Mouse (Mus musculus) intestine, postnatal 0 days (tissue): ENCODE data around the gene Col19a1. TPM values are rescaled to one million over a fixed set of nuclear protein-coding genes. Genes with fewer than 3 reads are reported as not detected.

Experiments
- ATAC-seq: fragments of 200-750 bp; cut with Nextera tagmentation; 2 replicates; pipeline ENCODE4 v1.8.0; 2017; ENCODE audit warnings: mild to moderate bottlenecking, moderate TSS enrichment, moderate library complexity
- H3K27ac ChIP-seq: fragments of 300-500 bp; sonication (generic); 2 replicates; pipeline ENCODE4 v1.5.1; 2014; ENCODE audit warnings: mild to moderate bottlenecking, low read depth, low read length, moderate library complexity
- H3K27me3 ChIP-seq: fragments of 300-500 bp; sonication (generic); replicated peaks from 2 replicates; pipeline ENCODE4 v1.6.1; 2014; ENCODE audit warnings: low read length, mixed read lengths; ENCODE audit not compliant: control insufficient read depth, insufficient read depth
- H3K36me3 ChIP-seq: fragments of 300-500 bp; sonication (generic); 2 replicates; pipeline ENCODE4 v1.6.1; 2014; ENCODE audit warnings: mild to moderate bottlenecking, moderate library complexity; ENCODE audit not compliant: control insufficient read depth, insufficient read depth
- H3K4me1 ChIP-seq: fragments of 300-500 bp; sonication (generic); replicated peaks from 2 replicates; pipeline ENCODE4 v1.6.1; 2014; ENCODE audit warnings: antibody characterized with exemption, low read length, mixed read lengths; ENCODE audit not compliant: control insufficient read depth, insufficient read depth
- H3K4me2 ChIP-seq: fragments of 300-500 bp; sonication (generic); replicated peaks from 2 replicates; pipeline ENCODE4 v1.6.1; 2014; ENCODE audit warnings: low read depth, mild to moderate bottlenecking, moderate library complexity
- H3K4me3 ChIP-seq: fragments of 300-500 bp; sonication (generic); 2 replicates; pipeline ENCODE4 v1.5.1; 2014; ENCODE audit warnings: low read depth, low read length
- H3K9ac ChIP-seq: fragments of 300-500 bp; sonication (generic); 2 replicates; pipeline ENCODE4 v1.6.1; 2014; ENCODE audit warnings: mild to moderate bottlenecking, low read depth, low read length
- H3K9me3 ChIP-seq: fragments of 300-500 bp; sonication (generic); 2 replicates; pipeline ENCODE4 v1.6.1; 2016; ENCODE audit warnings: mixed run types; ENCODE audit not compliant: control insufficient read depth
- CTCF ChIP-seq: sonication (generic); IDR thresholded peaks from 2 replicates; pipeline ENCODE4 v1.5.1; 2016; ENCODE audit warnings: low read depth, mild to moderate bottlenecking, control low read depth, antibody characterized with exemption, moderate library complexity
- WGBS: fragments of 180-500 bp; shearing (Covaris S2); extraction: QIAGEN DNeasy Blood & Tissue Kit; methylation state at CpG from one replicate; pipeline ENCODE4 v1.1.7; 2014; 5-methylcytosine and 5-hydroxymethylcytosine counted together
- polyA plus RNA-seq: library from polyadenylated mRNA; unstranded; fragments of >200 nt; fragmentation: Nextera tagmentation; extraction: Ambion mirVana; gene quantifications from 2 replicates; pipeline ENCODE4 v1.2.1, GENCODE M21; 2015

Col19a1 gene
- polyA plus RNA-seq, 1 experiment from 2014 or later, result 0.38 TPM

DNA sequence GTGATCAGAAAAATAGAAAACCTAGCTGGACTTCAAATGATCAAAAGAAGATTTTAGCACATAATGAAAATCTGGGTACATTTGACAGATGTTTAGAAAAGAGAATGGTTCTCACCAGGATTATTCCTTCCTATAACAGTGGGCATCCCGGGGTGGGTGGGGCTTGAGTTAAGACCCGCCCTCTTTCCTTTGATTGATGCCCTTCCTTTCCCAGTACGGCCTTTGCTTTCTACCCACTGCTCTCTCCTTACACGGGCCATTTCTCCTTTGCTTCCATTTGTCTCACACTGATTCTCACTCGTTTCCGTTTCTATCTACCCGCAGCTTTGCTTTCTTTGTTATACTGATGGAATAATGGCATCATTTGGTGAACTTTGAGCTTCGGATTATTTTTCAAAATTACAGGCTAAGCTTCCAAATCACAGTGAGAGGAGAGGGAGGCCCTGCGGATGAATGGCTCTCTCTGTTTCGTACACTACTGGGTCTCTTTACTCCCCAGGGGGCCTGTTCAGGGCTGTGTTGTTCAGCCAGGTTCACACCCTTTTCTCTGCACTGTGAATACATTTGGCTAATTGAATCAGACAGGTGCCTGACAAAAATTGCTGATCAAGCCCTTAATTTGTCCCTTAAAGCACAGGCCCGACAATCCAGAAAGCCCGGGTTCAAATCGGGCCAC, 341.4 kb downstream of the Col19a1 start:
- Histone ChIP-seq H3K4me2 (no peak overlapping the region), H3K9me3 (no peaks in the 10 kb centered on the region), H3K27ac (no peak overlapping the region), H3K4me3 (no peak overlapping the region), H3K9ac (no peak overlapping the region), H3K27me3 (no peaks in the 10 kb centered on the region), H3K4me1 (no peaks in the 10 kb centered on the region), H3K36me3 (no peaks in the 10 kb centered on the region)
- WGBS, result 77% methylated on average over 13 of the region's 13 CpGs
- ATAC-seq, result no peak
- TF ChIP-seq CTCF, result no peak

DNA sequence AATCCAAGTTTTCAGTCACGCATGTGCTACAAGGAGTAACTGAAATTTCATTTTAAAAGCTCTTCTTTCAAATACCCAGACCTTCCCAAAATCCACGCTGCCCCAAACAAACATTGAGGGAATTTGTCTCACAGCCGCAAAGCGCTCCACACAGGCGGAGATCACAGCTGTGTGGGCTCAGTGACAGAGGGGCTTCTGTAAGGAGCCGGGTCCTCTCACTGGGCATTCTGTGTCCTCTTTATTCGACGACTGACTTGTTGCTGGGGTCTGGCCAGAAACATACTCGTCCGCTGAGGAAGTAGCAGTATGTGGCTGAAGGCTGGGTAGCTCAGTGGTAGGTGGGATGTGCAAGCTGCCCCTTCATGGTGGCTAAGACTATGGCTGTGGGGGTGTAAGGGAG, 342.3 kb downstream of the Col19a1 start:
- Histone ChIP-seq H3K36me3 (no peaks in the 10 kb centered on the region), H3K27ac (no peak overlapping the region), H3K4me2 (no peak overlapping the region), H3K27me3 (no peaks in the 10 kb centered on the region), H3K9ac (no peak overlapping the region), H3K4me1 (no peaks in the 10 kb centered on the region), H3K4me3 (no peak overlapping the region), H3K9me3 (no peaks in the 10 kb centered on the region)
- no peak for TF ChIP-seq CTCF
- ATAC-seq, result no peak
- WGBS, result 83% methylated on average over 10 of the region's 10 CpGs

DNA sequence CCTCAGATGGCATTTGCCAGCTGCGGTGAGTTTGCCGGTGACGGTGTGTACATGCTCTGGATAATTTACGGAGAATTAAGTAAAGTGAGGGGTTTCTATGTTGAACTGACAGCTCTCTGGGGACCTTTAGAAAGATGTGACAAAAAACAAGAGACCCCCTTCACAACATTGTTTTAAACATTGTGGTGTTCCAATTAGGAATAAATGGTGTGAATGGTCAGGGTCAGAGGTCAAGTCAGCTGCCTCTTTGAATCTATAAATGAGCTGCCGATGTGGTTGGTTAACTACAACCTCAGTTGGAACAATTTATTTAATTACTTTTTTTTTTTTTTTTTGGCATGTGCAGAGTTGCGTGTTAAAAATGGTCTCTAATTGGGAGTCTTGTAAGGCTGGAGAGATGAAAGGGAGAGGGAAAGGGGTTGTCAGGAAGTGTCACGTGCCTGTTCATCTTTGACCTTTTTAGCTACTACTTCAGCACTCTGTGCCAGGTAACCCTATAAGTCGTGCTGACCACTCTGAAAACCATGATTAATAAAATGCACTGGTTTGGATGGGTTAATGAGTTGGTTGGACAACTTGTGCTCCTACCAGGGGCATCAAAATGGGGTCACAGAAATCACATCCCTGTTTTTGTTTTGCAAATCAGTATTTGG, 347.1 kb downstream of the Col19a1 start:
- H3K4me3 ChIP-seq, result no peak overlapping the region
- TF ChIP-seq CTCF, result no peak

DNA sequence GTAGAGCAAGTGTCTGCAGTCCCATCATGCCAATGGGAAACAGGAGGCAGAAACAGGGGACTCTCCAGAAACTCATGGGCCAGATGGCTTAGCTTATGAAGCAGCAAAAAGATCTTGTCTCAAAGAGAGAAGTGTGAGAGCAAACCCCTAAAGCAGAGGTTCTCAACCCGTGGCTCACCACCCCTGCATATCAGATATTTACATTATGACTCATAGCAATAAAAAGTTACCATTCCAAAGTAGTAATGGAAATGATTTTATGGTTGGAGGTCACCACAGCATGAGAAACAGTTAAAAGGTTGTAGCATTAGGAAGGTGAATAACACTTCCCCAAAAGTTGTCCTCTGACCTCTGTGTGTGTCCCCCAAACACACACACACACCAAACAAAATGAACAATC, 350.9 kb downstream of the Col19a1 start:
- H3K9ac ChIP-seq, result no peak overlapping the region
- no peak overlapping the region for H3K27ac ChIP-seq
- no peaks in the 10 kb centered on the region for H3K4me1 ChIP-seq
- no peaks in the 10 kb centered on the region for H3K36me3 ChIP-seq
- WGBS, result 13% methylated on average over 1 of the region's 1 CpGs
- TF ChIP-seq CTCF, result no peak
- peak; percentile 57; the same call in 1 of the 2 replicates for ATAC-seq
- no peak overlapping the region for H3K4me2 ChIP-seq
- H3K27me3 ChIP-seq, result no peaks in the 10 kb centered on the region
- H3K9me3 ChIP-seq, result no peaks in the 10 kb centered on the region
- no peak overlapping the region for H3K4me3 ChIP-seq

More for the DNA sequence above, 347.1 kb downstream of the Col19a1 start:
- no peaks in the 10 kb centered on the region for H3K36me3 ChIP-seq
- no peaks in the 10 kb centered on the region for H3K4me1 ChIP-seq
- H3K9ac ChIP-seq, result no peak overlapping the region
- no peaks in the 10 kb centered on the region for H3K27me3 ChIP-seq
- H3K27ac ChIP-seq, result no peak overlapping the region
- no peaks in the 10 kb centered on the region for H3K9me3 ChIP-seq
- no peak overlapping the region for H3K4me2 ChIP-seq
- whole genome bisulfite sequencing, result 87% methylated on average over 8 of the region's 8 CpGs
- no peak for ATAC-seq

DNA sequence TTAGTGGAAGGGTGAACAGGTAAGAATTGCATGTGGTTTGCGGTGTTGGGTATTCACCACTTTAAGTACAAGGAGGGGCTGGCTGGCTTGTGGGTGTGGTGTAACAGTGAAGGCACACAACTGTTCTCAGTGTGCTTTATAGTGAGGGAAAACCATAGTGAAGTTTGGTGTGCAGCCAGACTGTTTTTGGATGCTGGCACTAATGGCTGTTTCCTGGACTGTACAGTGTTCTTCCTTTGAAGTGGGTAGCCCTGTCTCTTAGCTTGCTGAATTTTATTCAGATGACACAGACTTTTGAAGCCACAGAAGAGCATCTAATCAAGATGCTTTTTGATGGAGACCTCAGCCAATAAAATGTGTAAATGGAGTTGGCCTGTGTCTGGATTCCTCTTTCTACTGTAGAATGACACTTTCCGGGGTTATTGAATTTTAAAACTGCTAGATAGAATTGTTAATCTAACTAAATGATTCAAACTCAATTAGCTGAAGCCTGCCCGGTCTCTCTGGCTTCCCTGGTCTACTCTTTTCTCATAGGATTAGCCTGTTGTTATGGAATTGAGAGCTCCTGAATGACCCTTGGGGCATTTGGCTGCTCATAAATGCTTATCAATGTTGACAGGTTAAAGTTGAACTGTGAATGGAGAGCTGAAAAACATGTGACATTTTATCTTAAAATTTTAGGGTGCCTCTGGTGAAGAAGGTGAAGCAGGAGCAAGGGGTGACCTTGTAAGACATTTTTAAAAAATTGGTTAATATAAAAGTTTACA, 355.6 kb downstream of the Col19a1 start:
- WGBS, result 60% methylated on average over 3 of the region's 3 CpGs
- no peaks in the 10 kb centered on the region for H3K36me3 ChIP-seq
- H3K4me1 ChIP-seq, result no peaks in the 10 kb centered on the region
- no peak overlapping the region for H3K4me2 ChIP-seq
- H3K9ac ChIP-seq, result no peak overlapping the region
- H3K4me3 ChIP-seq, result no peak overlapping the region
- no peak for TF ChIP-seq CTCF
- H3K27me3 ChIP-seq, result no peaks in the 10 kb centered on the region
- H3K9me3 ChIP-seq, result no peaks in the 10 kb centered on the region
- no peak overlapping the region for H3K27ac ChIP-seq
- ATAC-seq, result no peak

DNA sequence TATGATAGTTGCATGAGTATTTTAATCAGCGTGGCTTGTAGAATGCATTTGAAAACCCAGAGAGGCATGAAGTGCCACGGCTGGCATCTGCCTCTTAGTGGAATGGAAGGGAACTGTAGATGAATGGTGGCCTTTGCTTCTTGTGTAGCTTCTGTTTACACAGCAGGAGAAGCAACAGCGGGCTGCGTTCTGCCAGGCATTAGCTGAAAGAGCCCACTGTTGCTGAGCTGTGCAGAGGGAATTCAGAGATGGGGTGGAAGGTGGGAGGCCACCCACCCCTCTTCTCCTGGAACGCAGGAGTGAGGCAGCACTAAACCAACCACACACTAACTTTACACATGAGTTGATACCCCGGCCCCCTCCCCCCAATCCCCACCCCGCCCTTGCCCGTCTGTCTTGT, 356.8 kb downstream of the Col19a1 start:
- no peaks in the 10 kb centered on the region for H3K36me3 ChIP-seq
- 16% methylated on average over 8 of the region's 8 CpGs for WGBS
- H3K4me2 ChIP-seq, result peak overlapping the region; percentile 17; the same call in 1 of the 2 replicates
- H3K9me3 ChIP-seq, result no peaks in the 10 kb centered on the region
- ATAC-seq, result no peak
- H3K9ac ChIP-seq, result no peak overlapping the region
- TF ChIP-seq CTCF, result peak; percentile 38
- H3K27me3 ChIP-seq, result no peaks in the 10 kb centered on the region
- no peak overlapping the region for H3K4me3 ChIP-seq
- no peak overlapping the region for H3K27ac ChIP-seq
- H3K4me1 ChIP-seq, result no peaks in the 10 kb centered on the region
